Mouse (Mus musculus) Patski (cell line): Measurements from ENCODE around the gene Dph1. TPM values are rescaled to one million over a fixed set of nuclear protein-coding genes. Genes with fewer than 3 reads are reported as not detected.

ENCODE experiments used
- ATAC-seq: fragments of 100-300 bp; one replicate; pipeline ENCODE4 v1.8.0; 2021
- CTCF ChIA-PET: fragments of 350-600 bp; sonication (Branson Sonifier 250); formaldehyde crosslinking; loops from one replicate; lab custom pipeline; 2022; ENCODE audit warnings: inconsistent platforms; lab: Charles Lee
- POLR2A ChIA-PET: fragments of 350-600 bp; sonication (Branson Sonifier 250); formaldehyde crosslinking; loops from one replicate; lab custom pipeline; 2022; ENCODE audit warnings: antibody characterized with exemption, inconsistent platforms; lab: Charles Lee
- DNase-seq: peaks from one replicate; pipeline ENCODE4 v3.0.0-alpha.2; 2011; ENCODE audit warnings: low read depth, low spot score
- H3K27me3 ChIP-seq: fragments of 371-371 bp; one replicate; pipeline ENCODE4 v1.5.1; 2021
- CTCF ChIP-seq: fragments of 100-300 bp; IDR thresholded peaks from one replicate; pipeline ENCODE4 v1.5.1; 2021
- in situ Hi-C: fragments of 300-500 bp; cut with MboI; formaldehyde crosslinking; loops from 3 replicates; pipeline ENCODE4 v1.11.1; 2018; ENCODE audit warnings: low pct_unique_long_range_greater_than_20kb, mixed read lengths
- polyA plus RNA-seq: library from polyadenylated mRNA; unstranded; gene quantifications from one replicate; pipeline ENCODE4 v1.2.3, GENCODE M21; 2021

The Dph1 gene
- polyA plus RNA-seq, 1 experiment from 2014 or later = 43.1 TPM

- ChIA-PET POLR2A (no interaction called here), CTCF (interaction anchor here (1.4 kb wide), 1 partner anchor 11 kb away, joined by 5 read pairs; no protein-coding TSS in a partner anchor)
- ATAC-seq (no peak), DNase-seq (no peak)
- in situ Hi-C loops = no loop called here
- TF ChIP-seq CTCF = no peak
- H3K27me3 ChIP-seq = no peaks in the 10 kb centered on the region
Measured at GRCm38 (mm10) chr11:75220517-75221145, 29.6 kb upstream of the Dph1 start.

GRCm38 (mm10) chr11:75220115-75220514 is 29.1 kb upstream of the Dph1 start:
- in situ Hi-C loops = no loop called here
- ChIA-PET CTCF (interaction anchor here (1.4 kb wide), 1 partner anchor 12 kb away, joined by 5 read pairs; no protein-coding TSS in a partner anchor), POLR2A (no interaction called here)
- no peak for DNase-seq
- no peaks in the 10 kb centered on the region for H3K27me3 ChIP-seq
- ATAC-seq = no peak
- TF ChIP-seq CTCF = no peak

GRCm38 (mm10) chr11:75214081-75214950 is 23.3 kb upstream of the Dph1 start:
- CTCF ChIA-PET = no interaction called here
- H3K27me3 ChIP-seq = no peaks in the 10 kb centered on the region
- POLR2A ChIA-PET = no interaction called here

GRCm38 (mm10) chr11:75213372-75214080 is 22.5 kb upstream of the Dph1 start:
- TF ChIP-seq CTCF = no peak
- ChIA-PET POLR2A (no interaction called here), CTCF (no interaction called here)
- no peaks in the 10 kb centered on the region for H3K27me3 ChIP-seq
- ATAC-seq (no peak), DNase-seq (no peak)
- in situ Hi-C loops = no loop called here

More at GRCm38 (mm10) chr11:75214081-75214950, 23.3 kb upstream of the Dph1 start:
- no peak for ATAC-seq
- in situ Hi-C loops = no loop called here
- no peak for TF ChIP-seq CTCF
- no peak for DNase-seq

- POLR2A ChIA-PET = no interaction called here
- ATAC-seq (no peak), DNase-seq (no peak)
- no peak for TF ChIP-seq CTCF
- CTCF ChIA-PET = interaction anchor here (1.0 to 4.5 kb wide), 2 partner anchors 19 to 78 kb away, joined by 4 to 14 read pairs; no protein-coding TSS in a partner anchor
- in situ Hi-C loops = no loop called here
- no peaks in the 10 kb centered on the region for H3K27me3 ChIP-seq
Measured at GRCm38 (mm10) chr11:75212876-75213275, 21.8 kb upstream of the Dph1 start.

- no peak for DNase-seq
- ChIA-PET POLR2A (interaction anchor here (0.6 kb wide), 1 partner anchor 36 kb away, joined by 3 read pairs; no protein-coding TSS in a partner anchor), CTCF (interaction anchor here (1.0 to 4.5 kb wide), 2 partner anchors 20 to 79 kb away, joined by 4 to 14 read pairs; no protein-coding TSS in a partner anchor)
- no peak for TF ChIP-seq CTCF
- in situ Hi-C loops = no loop called here
- ATAC-seq = peak; percentile 61
- H3K27me3 ChIP-seq = no peaks in the 10 kb centered on the region
Measured at GRCm38 (mm10) chr11:75212031-75212667, 21.1 kb upstream of the Dph1 start.

GRCm38 (mm10) chr11:75210755-75211154 is 19.7 kb upstream of the Dph1 start:
- no peak for TF ChIP-seq CTCF
- POLR2A ChIA-PET = no interaction called here
- DNase-seq (no peak), ATAC-seq (no peak)
- CTCF ChIA-PET = interaction anchor here (4.5 kb wide), 1 partner anchor 21 kb away, joined by 14 read pairs; no protein-coding TSS in a partner anchor
- in situ Hi-C loops = no loop called here
- H3K27me3 ChIP-seq = no peaks in the 10 kb centered on the region

GRCm38 (mm10) chr11:75210093-75210492 is 19.1 kb upstream of the Dph1 start:
- POLR2A ChIA-PET = no interaction called here
- H3K27me3 ChIP-seq = no peaks in the 10 kb centered on the region
- in situ Hi-C loops = no loop called here
- DNase-seq (no peak), ATAC-seq (no peak)
- no peak for TF ChIP-seq CTCF
- CTCF ChIA-PET = interaction anchor here (1.4 to 4.5 kb wide), 2 partner anchors 16 to 22 kb away, joined by 4 to 14 read pairs; partner anchors contain the start of gene Rtn4rl1

- in situ Hi-C loops = no loop called here
- DNase-seq = no peak
- POLR2A ChIA-PET = no interaction called here
- no peak for TF ChIP-seq CTCF
- H3K27me3 ChIP-seq = no peaks in the 10 kb centered on the region
- CTCF ChIA-PET = interaction anchor here (1.4 to 4.5 kb wide), 2 partner anchors 16 to 23 kb away, joined by 4 to 14 read pairs; partner anchors contain the start of gene Rtn4rl1
- ATAC-seq = no peak
Measured at GRCm38 (mm10) chr11:75209363-75209762, 18.3 kb upstream of the Dph1 start.
